Mouse (Mus musculus) lung, adult 2 months (tissue): ENCODE results near the gene Pacsin2.

Experiments
- CTCF ChIP-seq: fragments of 200-500 bp; IDR thresholded peaks from 2 replicates; pipeline ENCODE4 v1.5.1; 2011; ENCODE audit warnings: mild to moderate bottlenecking, low read length, control low read depth; ENCODE audit not compliant: insufficient read depth
- POLR2A ChIP-seq: fragments of 200-500 bp; IDR thresholded peaks from 2 replicates; pipeline ENCODE4 v1.6.1; 2011; ENCODE audit warnings: low read depth, mild to moderate bottlenecking, control low read depth, low read length, borderline replicate concordance; ENCODE audit errors: extremely low read depth

DNA sequence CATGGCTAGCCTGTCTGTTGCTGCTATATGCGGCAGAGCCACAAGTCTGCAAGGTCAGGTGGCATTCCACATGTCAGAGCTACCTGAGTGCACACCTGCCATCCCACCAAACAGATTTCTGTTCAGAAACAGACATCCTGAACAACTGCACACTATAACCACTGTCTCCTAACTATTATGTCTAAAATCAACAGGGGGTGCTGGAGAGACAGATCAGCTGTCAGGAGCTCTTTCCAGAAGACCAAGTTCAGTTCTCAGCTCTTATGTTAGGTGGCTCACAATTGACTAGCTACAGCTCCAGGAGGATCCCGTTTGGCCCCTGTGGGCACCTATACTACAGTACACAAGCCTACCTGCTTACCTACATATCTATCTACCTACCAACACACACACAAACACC, 71.7 kb downstream of the Pacsin2 start:
- TF ChIP-seq CTCF (no peak), POLR2A (no peak)
